Mouse (Mus musculus) neural tube, embryonic 14.5 days (tissue): ENCODE measurements at regions not wholly inside any gene's neighbourhood (a gene's known extent, or its start where the extent isn't known, plus 50 kb on each side); places are given as distances from the start of the nearest gene placed in this dataset.

ENCODE experiments used
- ATAC-seq: fragments of 200-750 bp; cut with Nextera tagmentation; 2 replicates; pipeline ENCODE4 v1.8.0; 2017; ENCODE audit warnings: low read depth, mild to moderate bottlenecking, moderate TSS enrichment, moderate library complexity
- H3K27ac ChIP-seq: fragments of 300-500 bp; sonication (generic); 2 replicates; pipeline ENCODE4 v1.5.1; 2014; ENCODE audit warnings: low read depth, mild to moderate bottlenecking, control low read depth, low read length, moderate library complexity, mixed read lengths
- H3K27me3 ChIP-seq: fragments of 300-500 bp; sonication (generic); 2 replicates; pipeline ENCODE4 v1.6.1; 2014; ENCODE audit warnings: low read length; ENCODE audit not compliant: control insufficient read depth, insufficient read depth
- H3K36me3 ChIP-seq: fragments of 300-500 bp; sonication (generic); 2 replicates; pipeline ENCODE4 v1.6.1; 2014; ENCODE audit warnings: low read length, mixed read lengths; ENCODE audit not compliant: control insufficient read depth, insufficient read depth
- H3K4me1 ChIP-seq: fragments of 300-500 bp; sonication (generic); 2 replicates; pipeline ENCODE4 v1.6.1; 2014; ENCODE audit warnings: low read length; ENCODE audit not compliant: control insufficient read depth, insufficient read depth
- H3K4me2 ChIP-seq: fragments of 300-500 bp; sonication (generic); 2 replicates; pipeline ENCODE4 v1.6.1; 2014; ENCODE audit warnings: mild to moderate bottlenecking, low read depth, low read length, control low read depth
- H3K4me3 ChIP-seq: fragments of 300-500 bp; sonication (generic); 2 replicates; pipeline ENCODE4 v1.5.1; 2014; ENCODE audit warnings: low read depth, low read length, control low read depth, mixed read lengths
- H3K9ac ChIP-seq: fragments of 300-500 bp; sonication (generic); replicated peaks from 2 replicates; pipeline ENCODE4 v1.6.1; 2014; ENCODE audit warnings: low read depth, mild to moderate bottlenecking, control low read depth, low read length, mixed read lengths
- H3K9me3 ChIP-seq: fragments of 300-500 bp; sonication (generic); 2 replicates; pipeline ENCODE4 v1.6.1; 2016; ENCODE audit warnings: low read length; ENCODE audit not compliant: control insufficient read depth
- WGBS: fragments of 180-500 bp; shearing (Covaris S2); extraction: QIAGEN DNeasy Blood & Tissue Kit; methylation state at CpG from one replicate; pipeline ENCODE4 v1.1.7; 2014; 5-methylcytosine and 5-hydroxymethylcytosine counted together

DNA sequence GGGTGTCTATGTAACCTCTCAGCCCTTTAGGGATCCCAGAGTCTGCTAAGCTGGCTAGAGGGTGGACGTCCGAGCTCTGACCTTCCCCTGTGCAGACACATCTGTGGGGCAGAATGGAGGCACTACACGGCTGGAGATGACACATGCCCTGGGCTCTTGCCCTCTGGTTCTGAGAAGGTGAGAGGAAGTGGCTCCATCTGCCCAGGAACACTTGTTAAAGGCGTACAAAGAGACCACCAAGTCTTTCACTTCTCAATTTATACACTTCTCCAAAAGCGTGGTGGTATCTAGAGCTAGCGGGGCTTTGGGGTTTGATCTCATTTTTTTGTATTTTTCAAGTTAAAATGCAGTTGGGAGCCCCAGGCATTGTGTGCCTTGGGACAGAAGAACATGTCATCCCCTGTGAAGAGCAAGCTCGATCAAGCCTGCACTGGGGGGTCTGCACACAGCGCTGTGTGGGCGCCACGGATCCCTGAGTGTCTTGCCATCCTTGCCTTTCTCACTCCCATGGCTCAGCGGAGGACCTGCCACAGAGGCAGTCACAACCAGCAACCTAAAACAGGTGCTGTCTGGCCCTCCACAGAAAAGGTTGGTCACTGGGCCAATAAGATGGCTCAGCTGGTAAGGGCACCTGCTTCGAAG lies 121.6 kb upstream of the Slc22a12 start:
- H3K4me1 ChIP-seq, result no peaks in the 10 kb centered on the region
- 87% methylated on average over 12 of the region's 12 CpGs for WGBS
- no peaks in the 10 kb centered on the region for H3K9me3 ChIP-seq
- no peak overlapping the region for H3K4me2 ChIP-seq
- no peak overlapping the region for H3K27ac ChIP-seq
- no peak overlapping the region for H3K9ac ChIP-seq
- H3K4me3 ChIP-seq, result no peak overlapping the region
- no peaks in the 10 kb centered on the region for H3K36me3 ChIP-seq
- ATAC-seq, result no peak
- no peaks in the 10 kb centered on the region for H3K27me3 ChIP-seq

DNA sequence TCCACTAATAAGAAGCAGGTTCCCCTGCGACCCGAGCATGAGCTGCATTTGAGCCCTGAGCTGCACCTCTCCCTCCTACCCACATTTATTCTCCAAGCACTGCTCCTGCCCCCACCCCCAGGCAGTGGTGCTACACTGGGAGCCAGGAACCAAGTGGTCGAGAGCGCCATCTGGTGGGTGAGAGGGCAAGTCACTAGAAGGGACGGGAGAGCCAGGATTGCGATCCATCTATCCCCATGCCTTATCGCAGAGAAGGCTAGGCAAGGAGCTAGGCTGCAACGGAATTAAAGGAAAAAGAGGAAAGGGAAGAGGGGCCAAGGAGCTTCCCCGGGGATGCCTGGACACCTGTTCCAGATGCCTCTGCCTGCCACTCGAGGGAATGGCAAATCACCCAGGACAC lies 120.6 kb upstream of the Slc22a12 start:
- H3K4me3 ChIP-seq, result no peak overlapping the region
- H3K27me3 ChIP-seq, result no peaks in the 10 kb centered on the region
- H3K4me1 ChIP-seq, result no peaks in the 10 kb centered on the region
- H3K9me3 ChIP-seq, result no peaks in the 10 kb centered on the region
- ATAC-seq, result peak; percentile 90
- WGBS, result 3% methylated on average over 10 of the region's 10 CpGs
- H3K4me2 ChIP-seq, result no peak overlapping the region
- no peak overlapping the region for H3K27ac ChIP-seq
- H3K9ac ChIP-seq, result no peak overlapping the region
- no peaks in the 10 kb centered on the region for H3K36me3 ChIP-seq

DNA sequence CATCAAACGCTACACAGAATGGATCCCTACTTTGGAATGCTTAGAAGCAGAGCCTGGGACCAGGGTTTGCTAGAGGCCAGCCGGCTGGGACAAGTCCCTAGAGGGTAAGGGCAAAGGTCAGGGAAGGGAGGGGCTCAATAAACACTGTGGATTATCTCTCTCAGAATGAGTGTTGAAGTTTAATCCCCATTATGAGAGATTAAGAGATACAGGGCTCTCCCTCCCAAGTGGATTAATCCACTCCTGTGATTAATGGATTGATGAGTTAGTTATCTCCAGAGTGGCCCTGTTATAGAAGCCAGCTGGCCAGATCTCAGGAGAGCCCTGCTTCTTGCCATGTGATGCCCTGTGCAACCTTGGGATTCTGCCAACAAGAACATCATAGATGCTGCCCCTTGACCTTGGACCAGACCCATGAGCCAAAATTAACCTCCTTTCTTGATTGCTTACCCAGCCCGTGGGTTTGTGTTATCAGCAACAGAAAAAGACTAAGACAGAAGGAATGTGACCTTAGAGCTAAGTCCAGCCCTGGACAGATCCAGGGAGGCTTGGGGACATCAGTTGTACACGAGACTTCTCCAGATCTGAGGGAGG lies 119.6 kb upstream of the Slc22a12 start:
- Histone ChIP-seq H3K9me3 (no peaks in the 10 kb centered on the region), H3K9ac (no peak overlapping the region), H3K36me3 (no peaks in the 10 kb centered on the region), H3K4me1 (no peaks in the 10 kb centered on the region), H3K27me3 (no peaks in the 10 kb centered on the region), H3K4me3 (no peak overlapping the region), H3K27ac (no peak overlapping the region), H3K4me2 (no peak overlapping the region)
- 44% methylated on average over 4 of the region's 4 CpGs for WGBS
- ATAC-seq, result no peak

DNA sequence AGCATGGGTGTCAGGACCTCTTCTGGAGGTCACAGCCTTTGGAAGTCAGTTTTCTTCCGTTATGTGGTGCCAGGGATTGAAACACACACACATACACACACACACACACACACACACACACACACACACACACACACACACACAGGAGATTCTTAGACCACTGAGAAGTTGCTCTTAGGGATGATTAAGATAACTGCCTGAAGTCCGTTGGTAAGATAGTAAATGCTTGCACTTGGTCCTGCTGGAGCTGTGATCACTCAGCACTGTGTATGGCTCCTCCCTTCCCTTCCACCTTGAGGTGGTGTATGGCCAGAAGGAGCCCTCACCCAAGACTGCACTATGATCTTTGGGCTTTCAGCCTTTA lies 118.7 kb upstream of the Slc22a12 start:
- no peak for ATAC-seq
- Histone ChIP-seq H3K4me3 (no peak overlapping the region), H3K9me3 (no peaks in the 10 kb centered on the region), H3K4me2 (no peak overlapping the region), H3K4me1 (no peaks in the 10 kb centered on the region), H3K27ac (no peak overlapping the region), H3K36me3 (no peaks in the 10 kb centered on the region), H3K27me3 (no peaks in the 10 kb centered on the region), H3K9ac (no peak overlapping the region)
- WGBS, result 59% methylated on average over 2 of the region's 2 CpGs

DNA sequence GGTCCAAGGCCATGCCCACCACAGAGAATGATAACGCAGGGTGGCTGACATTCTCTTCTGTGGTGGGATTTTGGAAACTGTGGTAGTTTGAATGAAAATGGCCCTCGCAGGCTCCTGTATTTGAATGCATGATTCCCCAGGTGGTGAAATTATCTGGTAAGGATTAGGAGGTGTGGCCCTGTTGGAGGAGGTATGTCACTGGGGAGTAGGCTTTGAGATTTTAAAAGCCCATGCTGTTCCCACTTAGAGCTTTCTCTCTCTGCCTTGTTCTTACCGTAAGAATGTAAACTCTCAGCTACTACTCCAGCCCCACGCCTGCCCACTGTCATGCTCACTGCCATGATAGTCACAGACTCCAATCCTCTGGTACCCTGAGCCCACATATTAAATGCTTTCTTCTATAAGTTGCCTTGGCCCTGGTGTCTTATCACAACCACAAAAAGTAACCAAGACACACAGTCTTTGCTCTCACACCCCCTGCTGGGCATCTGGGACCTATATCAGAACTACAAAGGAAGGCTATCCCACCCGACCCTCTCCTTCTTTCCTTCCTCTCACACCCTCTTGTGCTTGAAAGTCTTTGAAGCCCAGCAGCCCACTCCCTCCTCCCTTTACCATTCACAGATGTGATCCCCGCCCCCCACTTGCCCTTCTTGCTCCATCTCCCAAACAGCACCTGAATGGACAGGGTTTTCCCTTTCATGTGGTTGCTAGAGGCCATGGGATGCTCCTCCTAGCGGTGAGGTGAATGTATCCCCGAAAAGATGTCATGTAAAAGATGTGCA lies 118.1 kb upstream of the Slc22a12 start:
- no peak overlapping the region for H3K4me3 ChIP-seq
- no peak overlapping the region for H3K9ac ChIP-seq
- no peaks in the 10 kb centered on the region for H3K27me3 ChIP-seq
- no peaks in the 10 kb centered on the region for H3K4me1 ChIP-seq
- ATAC-seq, result no peak
- no peak overlapping the region for H3K27ac ChIP-seq
- 36% methylated on average over 8 of the region's 8 CpGs for WGBS
- no peak overlapping the region for H3K4me2 ChIP-seq
- H3K9me3 ChIP-seq, result no peaks in the 10 kb centered on the region
- H3K36me3 ChIP-seq, result no peaks in the 10 kb centered on the region

DNA sequence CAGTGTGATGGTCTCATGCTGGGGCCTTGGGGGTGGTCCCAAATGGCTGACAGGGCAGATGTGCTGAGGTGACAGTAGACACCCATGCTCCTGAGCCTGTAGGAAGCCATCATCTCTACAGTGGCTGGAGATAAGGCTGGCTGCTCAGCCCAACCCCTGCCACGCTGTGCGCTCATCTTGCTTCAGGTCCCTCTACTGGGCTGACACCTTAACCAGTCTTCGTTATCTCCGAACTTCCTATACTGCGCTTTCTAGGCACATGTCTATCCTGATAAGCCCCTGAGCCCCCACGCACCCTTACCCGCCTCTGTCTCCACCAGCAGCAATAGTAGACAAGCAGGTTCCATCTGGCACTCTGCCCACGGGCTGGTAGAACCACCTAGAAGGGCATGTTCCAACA lies 117.3 kb upstream of the Slc22a12 start:
- 91% methylated on average over 8 of the region's 8 CpGs for WGBS
- H3K9me3 ChIP-seq, result no peaks in the 10 kb centered on the region
- H3K36me3 ChIP-seq, result no peaks in the 10 kb centered on the region
- no peak overlapping the region for H3K9ac ChIP-seq
- H3K4me3 ChIP-seq, result no peak overlapping the region
- H3K4me2 ChIP-seq, result no peak overlapping the region
- no peak for ATAC-seq
- no peak overlapping the region for H3K27ac ChIP-seq
- H3K4me1 ChIP-seq, result no peaks in the 10 kb centered on the region
- H3K27me3 ChIP-seq, result no peaks in the 10 kb centered on the region

DNA sequence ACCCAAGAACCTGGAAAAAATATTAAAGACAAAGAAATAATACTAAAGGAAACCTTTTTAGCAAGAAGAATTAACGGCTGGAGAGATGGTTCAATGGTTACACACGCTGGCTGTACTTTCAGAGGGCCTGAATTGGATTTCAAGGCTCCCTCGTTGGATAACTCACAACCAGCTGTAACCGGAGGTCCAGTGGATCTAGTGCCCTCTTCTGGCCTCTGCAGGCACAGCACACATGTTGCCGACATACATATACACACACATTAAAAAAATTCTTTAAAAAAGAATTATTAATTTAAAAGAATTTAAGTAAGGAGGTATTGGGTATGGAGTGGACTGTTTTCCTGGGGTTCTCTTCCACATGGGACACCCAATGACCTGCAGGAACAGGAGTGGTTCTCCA lies 111.7 kb upstream of the Slc22a12 start:
- H3K36me3 ChIP-seq, result no peaks in the 10 kb centered on the region
- no peak overlapping the region for H3K9ac ChIP-seq
- ATAC-seq, result no peak
- H3K4me2 ChIP-seq, result no peak overlapping the region
- no peak overlapping the region for H3K4me3 ChIP-seq
- H3K9me3 ChIP-seq, result 0 out of 2 replicates have a peak, but pooled peaks cover 2% of the 10 kb centered on the region
- no peaks in the 10 kb centered on the region for H3K27me3 ChIP-seq
- 88% methylated on average over 5 of the region's 5 CpGs for WGBS
- no peak overlapping the region for H3K27ac ChIP-seq
- no peaks in the 10 kb centered on the region for H3K4me1 ChIP-seq

DNA sequence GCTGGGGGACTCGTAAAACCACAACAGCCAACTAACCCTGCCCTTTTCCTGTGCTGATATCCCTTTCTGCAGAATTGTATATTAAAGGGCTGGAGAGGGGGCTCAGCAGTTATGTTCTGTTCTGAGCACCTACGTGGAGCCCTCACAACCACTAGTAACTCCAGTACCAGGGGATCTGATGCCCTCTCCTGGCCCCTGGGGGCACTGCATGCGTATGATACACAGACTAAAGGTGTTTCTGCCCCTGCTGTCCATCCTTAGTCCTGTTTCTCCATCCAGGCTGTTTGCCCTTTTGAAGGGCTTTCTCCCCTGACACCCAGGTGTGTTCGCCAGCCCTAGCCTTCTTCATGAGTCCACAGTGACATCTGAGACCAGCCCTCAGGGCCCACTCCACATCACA lies 109.9 kb upstream of the Slc22a12 start:
- no peak overlapping the region for H3K27ac ChIP-seq
- no peak overlapping the region for H3K4me3 ChIP-seq
- no peaks in the 10 kb centered on the region for H3K27me3 ChIP-seq
- 0 out of 2 replicates have a peak, but pooled peaks cover 2% of the 10 kb centered on the region for H3K9me3 ChIP-seq
- 85% methylated on average over 4 of the region's 4 CpGs for WGBS
- H3K36me3 ChIP-seq, result no peaks in the 10 kb centered on the region
- ATAC-seq, result no peak
- H3K4me1 ChIP-seq, result no peaks in the 10 kb centered on the region
- H3K9ac ChIP-seq, result no peak overlapping the region
- no peak overlapping the region for H3K4me2 ChIP-seq

DNA sequence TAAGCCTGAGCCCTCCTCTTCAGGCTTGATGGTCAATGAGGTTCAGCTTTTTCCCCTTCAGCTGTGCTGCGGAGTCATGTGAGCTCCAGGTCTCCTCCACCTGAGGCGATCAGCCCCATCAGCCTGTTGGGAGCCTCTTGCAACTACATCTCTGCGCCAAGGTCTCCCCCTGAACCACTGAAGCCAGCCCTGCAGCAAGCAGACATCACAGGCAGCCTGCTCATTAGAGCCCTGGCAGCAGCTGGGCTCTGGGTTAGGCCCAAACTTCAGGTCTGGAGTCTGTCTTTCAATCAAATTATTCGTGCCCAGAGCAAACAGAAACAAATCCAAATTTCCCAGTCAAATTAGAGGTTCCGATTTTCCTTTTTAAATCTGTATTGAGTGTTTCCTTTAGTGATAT lies 108.4 kb upstream of the Slc22a12 start:
- H3K27ac ChIP-seq, result no peak overlapping the region
- H3K9ac ChIP-seq, result no peak overlapping the region
- H3K4me2 ChIP-seq, result no peak overlapping the region
- no peak for ATAC-seq
- H3K9me3 ChIP-seq, result 0 out of 2 replicates have a peak, but pooled peaks cover 2% of the 10 kb centered on the region
- no peaks in the 10 kb centered on the region for H3K36me3 ChIP-seq
- H3K4me1 ChIP-seq, result no peaks in the 10 kb centered on the region
- WGBS, result 80% methylated on average over 5 of the region's 5 CpGs
- no peak overlapping the region for H3K4me3 ChIP-seq
- no peaks in the 10 kb centered on the region for H3K27me3 ChIP-seq
